Mouse (Mus musculus) kidney, adult 2 months (tissue): ENCODE data around the gene Gm11985.

Experiments
- CTCF ChIP-seq: fragments of 200-500 bp; conservative IDR thresholded peaks from 2 replicates; pipeline ENCODE4 v1.5.1; 2011; ENCODE audit warnings: low read depth, mild to moderate bottlenecking, control low read depth, low read length, moderate library complexity, mixed read lengths; ENCODE audit not compliant: insufficient read depth, insufficient read length
- POLR2A ChIP-seq: fragments of 200-500 bp; IDR thresholded peaks from one replicate; pipeline ENCODE4 v1.6.1; 2011; ENCODE audit warnings: low read depth, low read length, control low read depth

- no peak for TF ChIP-seq CTCF
- TF ChIP-seq POLR2A, result no peak
Measured at GRCm38 (mm10) chr11:7184420-7184819, 3.9 kb downstream of the Gm11985 start.
